Mouse (Mus musculus): ENCODE results near the gene Olfr330. TPM values are rescaled to one million over a fixed set of nuclear protein-coding genes. Genes with fewer than 3 reads are reported as not detected.
"Not testable (repeated sequence)": the region's sequence is repeated elsewhere in the genome, so short reads cannot be mapped to it uniquely, and the experiment has no call there.

Gene Olfr330
- not detected in 2 replicates for polyA plus RNA-seq (2015; fragmentation: Nextera tagmentation; extraction: Ambion mirVana)

DNA sequence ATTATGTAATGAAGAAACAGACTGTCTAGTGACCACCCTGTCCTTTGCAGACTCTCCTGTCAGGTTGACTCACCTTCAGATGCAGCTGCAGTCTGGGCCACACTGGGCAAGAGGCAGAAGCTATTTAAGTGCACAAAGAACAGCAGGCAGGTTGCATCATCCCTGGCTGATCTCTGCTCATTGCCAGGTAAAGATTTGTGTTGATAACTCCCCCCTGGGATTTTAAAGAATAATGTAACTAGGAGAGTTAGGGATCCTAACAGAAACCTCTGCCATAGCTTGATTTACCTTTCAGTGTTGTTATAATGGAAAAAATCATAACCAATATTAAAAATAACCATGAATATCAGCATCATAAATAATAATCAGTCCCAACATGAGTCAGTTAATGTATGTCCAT, at the start of gene Olfr330:
Gene Olfr330, minus strand, starts transcription at position 101 of the 400 bp plus-strand sequence.
- H3K9ac ChIP-seq, H3K4me2 ChIP-seq: not testable (repeated sequence)

DNA sequence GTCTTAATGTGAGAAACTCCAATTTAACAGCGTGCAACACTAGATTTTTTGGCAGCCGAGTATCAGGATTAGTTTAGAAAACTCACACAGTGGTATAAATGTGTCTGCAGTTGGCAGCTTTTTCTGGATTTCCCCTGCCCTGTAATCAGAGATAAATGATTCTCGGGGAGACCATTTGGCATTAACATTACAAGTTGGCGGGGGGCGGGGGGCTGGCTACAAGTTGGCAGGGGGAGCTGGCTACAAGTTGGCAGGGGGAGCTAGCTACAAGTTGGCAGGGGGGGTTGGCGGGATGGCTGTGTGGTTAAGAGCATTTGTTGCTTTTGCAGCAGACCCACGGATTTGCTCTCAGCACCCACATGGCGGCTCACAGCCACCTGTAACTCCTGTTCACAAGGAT, 44.0 kb upstream of the Olfr330 start:
- ATAC-seq (ENCODE audit: low read depth): no peak
- WGBS: 82% methylated on average over 8 of the region's 8 CpGs
- Histone ChIP-seq H3K9ac (no peak overlapping the region), H3K27me3 (no peaks in the 10 kb centered on the region), H3K27ac (replicated peaks) (no peak overlapping the region), H3K4me1 (replicated peaks) (no peaks in the 10 kb centered on the region), H3K4me3 (no peak overlapping the region), H3K9me3 (no peaks in the 10 kb centered on the region), H3K36me3 (no peaks in the 10 kb centered on the region), H3K4me2 (no peak overlapping the region)

More for the DNA sequence above, at the start of gene Olfr330:
- not testable (repeated sequence) for H3K27ac ChIP-seq (replicated peaks); H3K36me3 ChIP-seq; H3K27me3 ChIP-seq; ATAC-seq (ENCODE audit: low read depth); H3K4me1 ChIP-seq (replicated peaks); H3K4me3 ChIP-seq; H3K9me3 ChIP-seq

DNA sequence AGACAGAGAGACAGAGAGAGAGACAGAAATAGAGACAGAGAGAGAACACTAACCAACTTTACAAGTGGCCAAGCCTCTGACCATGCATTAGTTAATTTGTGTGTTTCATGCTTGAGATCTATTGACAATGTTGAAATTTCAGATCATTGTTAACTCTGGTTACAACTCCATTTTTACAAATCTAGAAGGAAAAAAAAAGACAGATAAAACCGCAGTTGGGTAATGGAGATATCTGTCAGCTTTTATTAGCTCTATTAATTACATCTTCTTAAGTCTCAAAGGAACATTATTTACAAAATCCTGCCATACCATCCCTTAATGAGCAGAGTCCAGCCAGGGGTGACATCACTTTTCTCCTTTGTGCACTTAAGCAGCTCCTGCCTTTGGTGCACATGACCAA, 42.8 kb upstream of the Olfr330 start, which contains the start of gene Olfr325:
Gene Olfr325, plus strand, starts transcription at position 301 of the 400 bp plus-strand sequence.
- H3K4me2 ChIP-seq: no peak within 1 kb of the TSS
- WGBS: 86% methylated on average over 1 of the region's 1 CpGs
- no peak for ATAC-seq (ENCODE audit: low read depth)

DNA sequence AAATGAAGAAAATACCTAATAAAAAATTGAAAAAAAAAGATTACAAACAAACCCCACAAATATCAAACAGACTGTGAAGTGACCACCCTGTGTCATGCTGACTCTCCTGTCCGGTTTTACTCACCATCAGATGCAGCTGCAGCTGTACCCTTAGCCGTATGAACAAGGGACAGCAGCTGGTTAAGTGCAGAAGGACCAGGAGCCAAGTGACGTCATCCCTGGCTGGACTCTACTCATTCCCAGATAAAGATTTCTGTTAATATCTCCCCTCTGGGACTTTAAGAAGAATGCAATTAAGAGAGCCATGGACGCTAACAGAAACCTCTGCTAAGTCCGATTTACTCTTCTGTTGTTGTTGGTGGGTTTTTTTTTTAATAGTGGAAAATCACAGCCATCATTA, 35.8 kb upstream of the Olfr330 start, which contains the start of gene Olfr224:
Gene Olfr224, minus strand, starts transcription at position 149 of the 400 bp plus-strand sequence.
- Histone ChIP-seq H3K27ac (replicated peaks) (no peak within 1 kb of the TSS), H3K9me3 (no peaks in the 10 kb centered on the region), H3K27me3 (no peaks in the 10 kb centered on the region), H3K4me1 (replicated peaks) (no peaks in the 10 kb centered on the region), H3K4me3 (no peak within 1 kb of the TSS), H3K36me3 (no peaks in the 10 kb centered on the region), H3K4me2 (no peak within 1 kb of the TSS), H3K9ac (no peak within 1 kb of the TSS)
- WGBS: 70% methylated on average over 5 of the region's 5 CpGs
- ATAC-seq (ENCODE audit: low read depth): no peak

More for the DNA sequence above, 42.8 kb upstream of the Olfr330 start, which contains the start of gene Olfr325:
- no peaks in the 10 kb centered on the region for H3K4me1 ChIP-seq (replicated peaks)
- H3K9ac ChIP-seq: no peak within 1 kb of the TSS
- no peaks in the 10 kb centered on the region for H3K36me3 ChIP-seq
- no peak within 1 kb of the TSS for H3K27ac ChIP-seq (replicated peaks)
- no peak within 1 kb of the TSS for H3K4me3 ChIP-seq
- H3K9me3 ChIP-seq: no peaks in the 10 kb centered on the region
- H3K27me3 ChIP-seq: no peaks in the 10 kb centered on the region

DNA sequence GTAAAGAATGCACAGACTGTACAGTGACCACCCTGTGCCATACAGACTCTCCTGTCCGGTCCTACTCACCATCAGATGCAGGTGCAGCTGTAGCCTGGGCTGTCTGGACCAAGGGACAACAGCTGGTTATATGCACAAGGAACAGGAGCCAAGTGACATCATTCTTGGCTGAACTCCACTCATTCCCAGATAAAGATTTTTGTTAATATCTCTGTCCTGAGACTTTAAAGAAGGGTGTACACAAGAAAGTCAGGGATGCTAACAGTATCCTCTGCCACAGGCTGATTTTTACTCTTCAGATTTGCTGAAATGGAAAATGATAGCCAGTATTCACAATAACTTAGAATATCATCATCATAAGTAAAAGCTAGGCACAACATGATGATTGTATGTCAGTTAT, 20.9 kb upstream of the Olfr330 start, which contains the start of gene Olfr328:
Gene Olfr328, minus strand, starts transcription at position 101 of the 400 bp plus-strand sequence.
- H3K4me3 ChIP-seq: no peak within 1 kb of the TSS
- no peak for ATAC-seq (ENCODE audit: low read depth)
- 94% methylated on average over 1 of the region's 1 CpGs for WGBS

DNA sequence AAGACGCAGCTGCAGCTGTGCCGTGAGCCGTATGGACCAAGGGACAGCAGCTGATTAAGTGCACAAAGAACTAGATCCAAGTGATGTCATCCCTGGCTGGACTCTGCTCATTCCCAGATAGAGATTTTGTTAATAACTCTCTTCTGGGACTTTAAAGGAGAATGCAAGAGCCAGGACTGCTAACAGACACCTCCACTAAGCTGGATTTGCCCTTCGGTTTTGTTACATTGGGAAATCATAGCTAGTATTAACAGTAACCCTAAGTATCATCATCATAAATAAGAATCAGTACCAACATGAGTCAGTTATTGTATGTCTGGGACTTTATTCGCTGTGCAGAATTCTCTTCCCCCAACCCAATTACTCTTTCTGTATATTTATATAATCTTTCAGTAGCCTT, 11.7 kb upstream of the Olfr330 start, which contains the start of gene Olfr329-ps:
Gene Olfr329-ps, minus strand, starts transcription at position 101 of the 400 bp plus-strand sequence.
- H3K9me3 ChIP-seq: no peaks in the 10 kb centered on the region
- 80% methylated on average over 5 of the region's 5 CpGs for WGBS
- H3K27me3 ChIP-seq: no peaks in the 10 kb centered on the region
- no peaks in the 10 kb centered on the region for H3K36me3 ChIP-seq
- H3K27ac ChIP-seq (replicated peaks): no peak within 1 kb of the TSS
- no peak within 1 kb of the TSS for H3K4me2 ChIP-seq
- H3K4me3 ChIP-seq: no peak within 1 kb of the TSS
- no peak for ATAC-seq (ENCODE audit: low read depth)
- H3K9ac ChIP-seq: no peak within 1 kb of the TSS
- no peaks in the 10 kb centered on the region for H3K4me1 ChIP-seq (replicated peaks)

More for the DNA sequence above, 20.9 kb upstream of the Olfr330 start, which contains the start of gene Olfr328:
- Histone ChIP-seq H3K9me3 (no peaks in the 10 kb centered on the region), H3K4me2 (no peak within 1 kb of the TSS), H3K4me1 (replicated peaks) (no peaks in the 10 kb centered on the region), H3K27me3 (no peaks in the 10 kb centered on the region), H3K36me3 (no peaks in the 10 kb centered on the region), H3K27ac (replicated peaks) (no peak within 1 kb of the TSS), H3K9ac (no peak within 1 kb of the TSS)

DNA sequence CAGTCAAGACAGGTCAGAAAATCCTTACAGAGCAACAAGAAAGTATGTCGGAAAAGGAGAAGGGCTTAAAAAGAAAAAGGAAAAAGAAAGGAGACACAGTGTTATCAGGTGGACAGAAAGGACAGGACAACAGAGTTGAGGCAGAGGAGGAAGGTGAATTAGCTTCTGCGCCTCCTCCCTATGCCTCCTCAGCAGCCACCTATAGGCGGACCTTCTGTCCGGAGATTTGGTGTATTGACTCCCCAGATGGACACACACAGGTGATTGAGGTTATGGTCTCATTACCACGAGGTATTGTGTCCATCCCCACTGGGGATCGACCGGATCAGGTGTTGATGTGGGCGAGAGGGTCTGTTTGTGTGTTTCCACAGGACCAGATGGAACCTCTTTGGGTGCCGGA, 14.9 kb downstream of the Olfr330 start:
- H3K4me3 ChIP-seq; H3K27me3 ChIP-seq; ATAC-seq (ENCODE audit: low read depth); H3K4me1 ChIP-seq (replicated peaks); H3K27ac ChIP-seq (replicated peaks); H3K4me2 ChIP-seq; H3K36me3 ChIP-seq; H3K9me3 ChIP-seq; H3K9ac ChIP-seq: not testable (repeated sequence)
- WGBS: 92% methylated on average over 7 of the region's 9 CpGs

DNA sequence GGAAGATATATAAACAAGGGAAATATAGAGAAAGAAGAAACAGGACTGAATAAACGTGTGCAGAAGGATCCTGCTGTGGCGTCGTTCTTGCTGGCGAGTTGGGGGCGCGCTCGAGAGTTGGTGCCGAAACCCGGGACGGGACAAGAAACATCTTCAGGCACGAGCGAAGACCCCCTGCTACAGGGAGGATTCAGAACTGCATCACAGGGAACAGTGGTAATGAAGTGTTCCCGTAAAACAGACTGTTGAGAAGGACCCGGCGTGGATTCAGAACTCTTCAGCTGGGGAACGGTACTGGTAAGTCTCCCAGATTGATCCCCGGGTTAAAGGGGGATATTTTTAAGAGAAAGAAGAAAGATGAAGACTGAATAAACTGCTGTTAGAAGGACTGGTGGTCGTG, 15.7 kb downstream of the Olfr330 start:
- not testable (repeated sequence) for ATAC-seq (ENCODE audit: low read depth); H3K4me2 ChIP-seq; H3K27me3 ChIP-seq; H3K9ac ChIP-seq; H3K27ac ChIP-seq (replicated peaks); H3K4me1 ChIP-seq (replicated peaks); H3K36me3 ChIP-seq; H3K4me3 ChIP-seq; H3K9me3 ChIP-seq
- WGBS: 93% methylated on average over 18 of the region's 18 CpGs

DNA sequence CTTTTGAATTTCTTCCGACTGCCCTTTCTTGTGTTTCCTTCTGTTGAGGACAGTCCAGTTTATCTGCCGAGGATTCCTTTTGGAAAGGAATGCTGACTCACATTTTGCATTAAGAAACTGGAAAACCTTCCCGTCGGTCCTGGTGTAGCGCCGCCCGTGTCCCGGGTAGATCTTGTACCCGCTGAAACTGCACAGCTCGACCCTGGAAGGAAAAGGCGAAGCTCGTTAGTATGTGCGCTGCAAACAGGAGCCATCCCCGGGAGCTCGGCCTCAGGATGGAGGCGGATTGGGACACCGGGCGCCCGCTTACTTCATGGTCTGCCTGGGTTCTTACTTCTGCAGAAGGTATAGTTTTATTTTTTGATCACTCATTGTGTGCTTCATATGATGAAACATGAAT, 25.6 kb downstream of the Olfr330 start:
- H3K4me2 ChIP-seq; H3K36me3 ChIP-seq; H3K9me3 ChIP-seq; H3K27me3 ChIP-seq; H3K27ac ChIP-seq (replicated peaks); H3K4me1 ChIP-seq (replicated peaks); H3K4me3 ChIP-seq; H3K9ac ChIP-seq; ATAC-seq (ENCODE audit: low read depth): not testable (repeated sequence)
- WGBS: 89% methylated on average over 19 of the region's 19 CpGs

DNA sequence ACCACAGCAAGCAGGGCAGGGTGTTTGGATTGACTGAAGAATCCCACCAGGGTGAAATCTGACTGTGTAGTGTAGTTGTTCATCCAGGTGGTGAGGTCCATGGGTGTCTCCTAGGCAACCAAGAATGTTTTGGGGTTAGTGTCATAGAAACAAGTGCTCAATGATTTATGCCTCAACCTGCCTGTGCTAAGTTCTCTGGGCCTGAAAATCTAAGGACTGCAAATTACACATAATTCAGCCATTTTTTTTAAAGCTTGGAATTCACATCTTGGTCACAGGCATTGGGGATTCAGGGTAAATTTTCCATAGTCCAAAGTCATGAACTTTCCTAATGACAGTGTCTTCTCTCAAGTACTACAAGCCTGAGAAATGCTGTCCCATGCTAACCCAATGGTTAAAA, 32.2 kb downstream of the Olfr330 start, which contains the start of gene Olfr331:
Gene Olfr331, minus strand, starts transcription at position 101 of the 400 bp plus-strand sequence.
- not testable (repeated sequence) for H3K9me3 ChIP-seq; ATAC-seq (ENCODE audit: low read depth); H3K27ac ChIP-seq (replicated peaks); H3K36me3 ChIP-seq; H3K27me3 ChIP-seq; H3K4me2 ChIP-seq; H3K9ac ChIP-seq; H3K4me1 ChIP-seq (replicated peaks); H3K4me3 ChIP-seq

DNA sequence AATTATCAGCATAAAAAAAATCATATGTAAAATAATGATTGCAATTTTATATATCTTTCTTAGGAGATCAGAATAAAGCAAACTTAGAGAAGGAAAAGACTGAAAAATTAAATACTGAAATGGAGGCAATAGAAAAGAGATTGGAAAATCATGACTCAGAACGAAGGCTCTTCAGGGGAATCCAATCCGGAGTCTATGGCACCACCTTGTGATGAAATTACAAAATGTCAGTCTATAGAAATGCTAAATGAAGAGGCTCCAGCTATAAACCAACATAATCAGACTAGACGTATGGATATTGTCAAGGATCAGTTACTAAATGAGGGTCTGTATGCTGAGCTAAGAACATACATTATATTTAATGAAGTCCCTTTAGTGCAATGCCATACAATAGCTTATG, 35.3 kb downstream of the Olfr330 start:
- H3K27ac ChIP-seq (replicated peaks): no peak overlapping the region
- ATAC-seq (ENCODE audit: low read depth): no peak
- no peak overlapping the region for H3K9ac ChIP-seq
- 59% methylated on average over 3 of the region's 3 CpGs for WGBS
- no peaks in the 10 kb centered on the region for H3K4me1 ChIP-seq (replicated peaks)
- no peaks in the 10 kb centered on the region for H3K27me3 ChIP-seq
- no peak overlapping the region for H3K4me3 ChIP-seq
- no peak overlapping the region for H3K4me2 ChIP-seq
- H3K36me3 ChIP-seq: no peaks in the 10 kb centered on the region
- H3K9me3 ChIP-seq: no peaks in the 10 kb centered on the region

DNA sequence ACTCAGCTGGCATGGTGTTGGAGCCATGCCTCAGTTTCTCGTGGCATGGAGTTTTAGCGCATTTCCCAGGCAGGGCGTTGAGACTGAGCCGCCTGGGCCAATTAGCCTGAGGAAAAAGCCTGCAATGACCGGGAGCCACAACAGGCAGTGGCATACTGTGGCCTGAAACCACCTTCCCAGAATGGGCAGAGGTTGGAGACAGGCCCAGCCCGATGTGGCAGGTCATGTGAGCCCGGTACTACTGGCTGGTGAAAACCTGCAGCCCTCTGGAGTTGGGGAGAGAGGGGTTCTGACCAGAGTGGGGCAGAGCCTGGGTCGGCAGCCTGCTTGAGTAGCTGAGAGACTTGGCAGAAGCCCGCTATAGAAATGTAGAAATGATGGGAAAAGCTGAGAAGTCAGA, 35.9 kb downstream of the Olfr330 start:
- no peak overlapping the region for H3K9ac ChIP-seq
- no peak for ATAC-seq (ENCODE audit: low read depth)
- H3K27ac ChIP-seq (replicated peaks): no peak overlapping the region
- 92% methylated on average over 9 of the region's 9 CpGs for WGBS
- no peaks in the 10 kb centered on the region for H3K36me3 ChIP-seq
- no peak overlapping the region for H3K4me3 ChIP-seq
- no peaks in the 10 kb centered on the region for H3K27me3 ChIP-seq
- no peaks in the 10 kb centered on the region for H3K4me1 ChIP-seq (replicated peaks)
- no peaks in the 10 kb centered on the region for H3K9me3 ChIP-seq
- H3K4me2 ChIP-seq: no peak overlapping the region

DNA sequence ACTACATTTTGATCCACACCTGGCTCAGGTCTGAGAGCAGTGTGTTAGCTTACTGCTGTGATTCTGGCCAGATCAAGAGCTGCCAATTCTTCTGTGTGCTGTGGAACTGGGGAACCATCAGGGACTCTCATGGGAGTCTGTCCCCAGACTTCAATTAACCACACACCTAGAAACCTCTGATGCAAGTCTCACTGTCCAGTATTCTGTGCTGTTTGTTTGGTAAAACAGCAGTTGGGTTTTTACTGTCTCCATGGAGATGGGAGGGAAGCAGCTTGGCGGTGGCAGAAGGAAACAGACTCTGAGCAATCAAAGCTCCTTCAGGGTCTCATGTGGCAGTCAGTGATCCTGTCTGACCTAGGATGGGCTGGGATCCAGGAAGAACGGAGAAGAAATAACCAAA, 42.2 kb downstream of the Olfr330 start, which contains the start of gene Olfr332:
Gene Olfr332, minus strand, starts transcription at position 101 of the 400 bp plus-strand sequence.
- H3K9ac ChIP-seq: no peak within 1 kb of the TSS
- no peak within 1 kb of the TSS for H3K4me2 ChIP-seq
- H3K36me3 ChIP-seq: no peaks in the 10 kb centered on the region
- H3K27me3 ChIP-seq: no peaks in the 10 kb centered on the region
- no peak within 1 kb of the TSS for H3K27ac ChIP-seq (replicated peaks)
- WGBS: 83% methylated on average over 2 of the region's 2 CpGs
- no peak for ATAC-seq (ENCODE audit: low read depth)
- no peaks in the 10 kb centered on the region for H3K4me1 ChIP-seq (replicated peaks)
- H3K9me3 ChIP-seq: no peaks in the 10 kb centered on the region
- no peak within 1 kb of the TSS for H3K4me3 ChIP-seq
